Mouse (Mus musculus) kidney, postnatal 25 days (tissue): ENCODE data around the gene Srsf3.
"Not testable (repeated sequence)": the region's sequence is repeated elsewhere in the genome, so short reads cannot be mapped to it uniquely, and the experiment has no call there.

Experiments
- DNase-seq, 2 experiments: peaks; one replicate each; pipeline ENCODE4 v3.0.0; 2021; ENCODE audit warnings: mixed read lengths in 2 of 2

The Srsf3 gene

GRCm38 (mm10) chr17:29032274-29033069 lies at the start of gene Srsf3:
Srsf3 (plus strand) TSS chr17:29032628.
- peak; percentile 100 for DNase-seq

DNA sequence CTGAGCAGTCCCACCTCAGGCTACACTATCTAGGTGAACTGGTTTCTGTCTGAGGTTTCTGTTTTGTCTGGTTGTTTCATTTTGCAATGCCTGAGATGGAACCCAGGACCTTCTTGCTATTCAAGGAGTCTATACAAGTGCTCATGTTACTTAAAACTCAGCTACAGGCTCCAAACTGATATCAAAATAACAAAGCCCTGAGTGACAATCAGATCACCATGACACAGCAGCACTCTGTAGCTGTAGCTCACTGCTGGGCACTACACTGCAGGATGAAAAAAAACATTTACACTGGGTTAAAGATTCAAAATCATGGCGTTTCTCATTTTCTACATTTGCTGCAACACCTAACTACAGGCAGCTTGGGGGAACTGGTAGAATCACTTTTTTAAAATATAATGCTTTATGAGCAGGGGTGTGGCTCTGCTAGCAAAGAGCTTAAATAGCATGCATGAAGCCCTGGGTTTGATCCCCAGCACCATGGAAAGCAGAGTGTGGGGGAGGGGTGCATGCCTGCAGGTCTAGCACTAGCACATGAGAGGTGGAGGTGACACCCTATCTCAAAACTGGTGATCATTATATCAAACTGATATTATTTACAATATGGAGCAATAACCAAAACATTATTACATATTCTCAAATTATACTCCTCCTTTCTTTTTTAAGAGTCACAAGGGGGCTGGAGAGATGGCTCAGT lies 47.6 kb upstream of the Srsf3 start:
- DNase-seq: no peak

GRCm38 (mm10) chr17:28986833-28987232 lies 45.6 kb upstream of the Srsf3 start:
- DNase-seq: peak in 1 of 2 experiments; percentile 56

DNA sequence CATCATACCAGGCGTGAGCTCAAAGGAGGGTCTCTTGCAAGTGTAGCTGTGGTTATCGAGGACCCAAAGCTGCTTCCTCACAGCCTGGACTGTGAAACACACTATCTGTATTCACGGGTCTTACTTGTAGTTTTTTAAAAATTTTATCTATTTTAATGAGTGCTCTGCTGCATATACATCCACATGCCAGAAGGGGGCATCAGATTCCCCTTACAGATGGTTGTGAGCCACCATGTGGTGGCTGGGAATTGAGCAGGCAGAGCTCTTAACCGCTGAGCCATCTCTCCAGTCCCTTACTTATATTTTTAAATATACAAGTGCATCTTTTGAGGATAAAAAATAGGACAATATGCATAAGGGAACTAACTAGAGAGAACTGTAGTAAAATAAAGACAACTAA lies 44.7 kb upstream of the Srsf3 start:
- DNase-seq: peak in 1 of 2 experiments; percentile 37

DNA sequence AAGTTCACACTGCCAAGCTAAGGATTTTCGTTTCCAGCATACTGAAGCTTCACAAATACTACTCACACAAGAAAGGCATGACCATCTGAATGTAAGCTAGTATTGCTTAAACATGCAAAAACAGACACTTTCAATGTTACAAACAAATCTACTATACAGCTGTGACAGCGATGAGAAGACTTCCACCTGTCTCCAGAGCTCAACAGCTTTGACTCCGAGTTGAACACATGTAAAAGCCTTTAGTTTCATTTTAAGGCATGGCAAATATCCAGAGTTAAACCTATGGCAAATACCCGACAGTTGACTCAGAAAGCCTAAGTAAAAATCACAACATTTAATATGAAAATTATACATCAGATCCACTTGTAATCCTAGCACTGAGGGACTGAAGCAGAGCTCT lies 44.1 kb upstream of the Srsf3 start:
- no peak for DNase-seq

DNA sequence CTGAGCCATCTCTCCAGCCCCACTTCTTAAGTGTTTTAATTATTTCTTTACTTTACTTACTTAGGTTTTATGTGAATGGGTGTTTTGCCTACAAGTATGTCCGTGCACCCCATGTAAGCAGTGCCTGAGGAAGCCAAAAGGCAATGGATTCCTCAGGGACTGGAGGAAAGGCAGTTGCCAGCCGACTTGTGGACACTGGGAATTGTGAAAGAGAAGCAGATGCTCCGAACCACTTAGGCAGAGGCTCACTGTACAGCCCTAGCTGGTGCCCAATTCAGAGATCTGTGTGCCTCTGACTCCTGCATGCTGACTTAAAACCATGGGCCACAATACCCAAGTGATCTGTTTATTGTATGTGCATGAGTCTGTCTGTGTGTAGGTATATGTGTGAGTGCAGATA lies 43.4 kb upstream of the Srsf3 start:
- no peak for DNase-seq

GRCm38 (mm10) chr17:28990060-28990459 lies 42.4 kb upstream of the Srsf3 start:
- no peak for DNase-seq

DNA sequence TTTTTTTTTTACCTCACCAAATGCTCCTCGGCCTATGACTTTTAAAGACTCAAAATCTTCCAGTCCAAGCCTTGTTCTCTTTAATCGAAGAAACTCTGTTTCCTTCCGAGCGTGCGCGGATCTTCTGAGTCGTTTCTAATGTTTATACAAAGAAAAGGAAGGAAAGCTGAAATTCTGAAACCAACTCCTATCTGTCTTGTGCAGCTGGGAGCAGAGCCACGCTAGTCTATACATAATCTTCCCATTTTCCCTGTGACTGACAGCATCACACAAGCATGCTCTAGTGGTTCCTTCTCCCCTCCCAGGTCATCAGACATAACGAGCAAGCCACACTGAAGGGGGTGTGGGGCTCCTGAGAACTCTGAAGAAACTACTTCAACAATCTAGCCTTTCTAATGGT lies 41.1 kb upstream of the Srsf3 start:
- no peak for DNase-seq

GRCm38 (mm10) chr17:28992105-28992504 lies 40.3 kb upstream of the Srsf3 start:
- peak; percentile 79 to 87 for DNase-seq

DNA sequence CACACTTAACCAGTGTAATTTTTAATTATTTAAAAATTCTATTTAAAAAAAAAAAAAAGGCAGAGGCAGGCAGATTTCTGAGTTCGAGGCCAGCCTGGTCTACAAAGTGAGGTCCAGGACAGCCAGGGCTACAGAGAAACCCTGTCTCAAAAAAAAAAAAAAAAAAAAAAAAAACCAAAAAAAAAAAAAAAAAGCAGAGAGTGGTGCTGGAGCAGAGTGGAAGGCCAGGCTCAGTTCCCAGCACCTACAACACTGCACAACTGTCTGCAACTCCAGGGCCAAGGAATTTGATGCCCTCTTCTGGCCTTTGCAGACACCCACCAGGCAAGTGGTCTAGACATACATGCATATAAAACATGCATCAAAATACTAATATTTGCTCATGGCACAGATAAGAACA lies 39.4 kb upstream of the Srsf3 start:
- not testable (repeated sequence) for DNase-seq

DNA sequence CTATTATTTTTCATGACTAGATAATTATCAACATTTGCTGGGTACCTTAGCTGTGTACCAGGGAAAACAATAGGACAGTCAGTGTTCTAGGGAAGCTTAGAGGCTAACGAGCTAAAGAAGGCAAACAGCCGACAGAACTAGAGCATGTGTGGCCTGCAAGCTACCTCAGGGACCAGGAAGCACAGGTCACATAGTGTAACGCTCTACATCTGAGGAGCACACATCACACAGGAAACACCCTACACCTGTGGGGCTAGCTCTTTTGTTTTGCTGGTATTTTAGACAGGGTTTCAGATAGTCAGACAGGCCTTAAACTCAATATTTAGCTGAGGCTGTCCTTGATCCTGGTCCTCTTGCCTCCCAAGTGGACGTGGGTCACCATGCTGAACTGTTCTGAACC lies 37.8 kb upstream of the Srsf3 start:
- DNase-seq: no peak

DNA sequence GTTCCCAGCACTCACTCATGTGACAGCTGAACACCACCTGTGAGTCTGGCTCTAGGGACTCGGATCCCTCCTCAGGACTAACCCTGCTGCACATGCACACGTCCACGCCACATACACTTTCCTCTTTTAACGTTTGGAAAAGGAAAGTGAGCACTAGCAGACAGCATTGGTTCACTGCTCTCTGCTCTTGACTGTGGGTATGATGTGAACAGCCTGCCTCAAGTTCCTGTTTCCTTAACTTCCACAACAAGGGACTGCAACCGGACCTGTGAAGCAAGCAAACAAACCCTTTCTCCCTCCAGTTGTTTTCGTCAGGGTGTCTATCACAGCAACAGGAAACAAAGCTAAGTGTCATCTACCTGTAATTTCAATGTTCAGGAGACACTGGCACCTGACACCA lies 32.0 kb upstream of the Srsf3 start:
- no peak for DNase-seq

DNA sequence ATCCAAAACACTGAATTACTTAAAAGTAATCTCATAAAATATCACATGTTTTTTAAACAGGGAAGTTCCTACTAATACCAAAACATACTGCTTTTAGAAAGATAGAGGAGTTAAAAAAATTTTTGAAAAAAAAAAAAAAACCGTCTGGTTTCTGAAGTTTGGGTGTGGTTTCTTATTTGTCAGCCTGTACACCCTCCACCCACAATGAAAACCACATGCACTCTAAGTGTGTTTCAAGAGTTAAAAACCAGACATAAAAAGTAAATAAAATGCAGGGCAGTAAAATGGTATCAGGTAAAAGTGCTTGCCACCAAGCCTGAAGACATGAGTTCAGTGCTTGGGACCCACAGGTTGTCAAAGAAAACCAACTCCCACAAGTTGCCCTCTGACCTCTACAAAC lies 28.7 kb upstream of the Srsf3 start:
- DNase-seq: no peak

DNA sequence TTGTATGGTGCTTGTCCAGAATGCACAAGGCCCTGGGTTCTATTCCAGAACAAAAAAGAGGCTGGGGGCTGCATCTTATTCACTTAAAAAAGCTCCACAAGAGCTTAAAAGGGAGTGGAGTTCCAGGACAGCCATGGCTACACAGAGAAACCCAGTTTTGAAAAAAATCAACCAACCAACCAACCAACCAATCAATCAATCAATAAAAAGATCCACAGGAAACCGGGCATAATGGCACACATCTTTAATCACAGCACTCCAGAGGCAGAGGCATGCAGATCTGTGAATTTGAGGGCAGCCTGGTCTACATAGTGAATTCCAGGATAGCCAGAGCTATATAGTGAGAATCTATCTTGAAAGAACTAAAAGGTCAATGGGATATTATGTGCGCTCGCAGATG lies 27.4 kb upstream of the Srsf3 start:
- DNase-seq: no peak

DNA sequence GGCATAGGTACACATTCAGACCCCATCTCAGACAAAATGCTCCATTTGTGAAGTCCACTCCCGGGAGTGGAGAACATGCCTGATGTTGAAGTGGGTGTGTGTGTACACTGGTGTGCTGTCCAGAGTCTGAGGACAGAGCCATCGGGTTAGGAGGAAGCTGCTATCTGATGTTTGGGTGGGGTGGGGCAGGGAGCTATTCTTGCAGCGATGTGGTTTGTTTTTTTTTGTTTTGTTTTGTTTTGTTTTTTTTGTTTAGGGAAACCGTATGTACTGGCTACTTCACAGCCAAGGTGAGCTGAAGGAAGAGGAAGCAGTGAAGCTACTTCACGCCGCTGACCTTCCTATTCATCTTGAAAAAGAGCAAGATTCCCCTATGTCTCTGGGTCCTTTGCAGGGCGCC lies 25.6 kb upstream of the Srsf3 start:
- DNase-seq: peak in 1 of 2 experiments; percentile 37

GRCm38 (mm10) chr17:29007243-29007640 lies 25.2 kb upstream of the Srsf3 start:
- DNase-seq: no peak

DNA sequence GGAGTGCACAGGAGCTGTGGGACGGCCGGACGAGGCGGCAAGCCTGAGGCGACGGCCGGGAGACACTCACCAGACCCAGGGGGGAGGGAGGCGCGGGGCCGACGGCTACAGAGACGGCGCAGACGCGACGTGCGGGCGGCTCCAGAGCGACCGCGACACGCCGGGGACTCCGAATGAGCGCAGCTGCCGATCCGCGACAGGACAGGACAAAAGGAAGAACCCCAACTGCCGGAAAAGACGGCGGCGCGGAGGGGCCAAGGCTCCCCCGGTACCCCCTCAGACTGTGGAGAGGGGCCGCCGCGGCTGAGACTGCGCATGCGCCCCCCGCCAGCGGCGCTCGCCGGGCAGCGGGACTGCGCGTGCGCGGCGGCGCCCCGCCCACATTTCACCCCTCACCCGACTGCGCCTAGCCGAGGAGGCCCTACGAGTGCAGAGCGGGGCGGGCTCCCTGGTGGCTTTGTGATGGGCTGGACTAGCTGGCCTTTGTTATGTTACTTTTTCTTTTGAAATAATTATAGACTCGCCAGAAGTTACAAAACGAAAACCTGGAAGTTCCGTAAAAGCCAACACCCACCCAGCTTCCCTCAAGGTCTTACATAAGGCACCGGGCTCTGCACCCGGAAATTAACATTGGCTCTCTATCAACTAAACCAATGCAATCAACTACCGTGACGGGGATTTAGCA lies 24.6 kb upstream of the Srsf3 start, which contains the start of gene Stk38:
Stk38 (minus strand) TSS at position 355 of the 685 bp plus-strand sequence.
- peak; percentile 89 to 94 for DNase-seq

DNA sequence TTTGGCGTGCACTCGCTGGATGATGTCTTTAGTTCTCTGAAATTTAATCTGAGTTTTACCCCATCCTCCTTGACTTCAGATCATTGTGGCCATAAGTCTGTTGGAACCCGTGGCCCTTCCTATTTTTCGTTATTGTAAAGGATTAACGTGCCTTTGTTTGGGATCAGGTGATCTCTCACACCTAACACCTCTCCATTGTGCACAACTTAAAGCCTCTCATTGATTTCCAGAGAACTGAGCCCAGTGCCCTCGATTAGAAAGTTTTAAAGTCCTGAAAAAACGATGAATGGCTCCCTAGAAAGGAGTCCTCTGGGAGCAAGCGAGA lies 24.1 kb upstream of the Srsf3 start:
- DNase-seq: no peak

DNA sequence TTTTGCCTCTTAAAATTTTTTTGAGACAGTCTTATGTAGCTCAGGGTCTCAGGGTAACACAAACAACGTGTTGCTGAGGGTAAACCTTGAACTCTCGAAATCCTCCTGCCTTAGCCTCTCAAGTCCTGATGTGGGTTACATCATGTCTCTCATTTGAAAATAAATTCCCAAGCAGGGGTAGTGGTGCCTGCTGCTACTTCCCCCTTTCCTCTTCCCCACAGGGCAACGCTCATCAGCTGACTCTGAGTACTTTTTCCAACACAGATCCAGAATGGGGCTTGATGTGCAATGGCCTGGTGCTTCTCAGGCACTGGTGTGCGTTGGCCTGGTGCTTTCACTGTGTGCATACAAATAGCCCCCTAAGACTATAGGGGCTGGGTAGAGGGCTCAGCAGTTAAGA lies 23.2 kb upstream of the Srsf3 start:
- no peak for DNase-seq

DNA sequence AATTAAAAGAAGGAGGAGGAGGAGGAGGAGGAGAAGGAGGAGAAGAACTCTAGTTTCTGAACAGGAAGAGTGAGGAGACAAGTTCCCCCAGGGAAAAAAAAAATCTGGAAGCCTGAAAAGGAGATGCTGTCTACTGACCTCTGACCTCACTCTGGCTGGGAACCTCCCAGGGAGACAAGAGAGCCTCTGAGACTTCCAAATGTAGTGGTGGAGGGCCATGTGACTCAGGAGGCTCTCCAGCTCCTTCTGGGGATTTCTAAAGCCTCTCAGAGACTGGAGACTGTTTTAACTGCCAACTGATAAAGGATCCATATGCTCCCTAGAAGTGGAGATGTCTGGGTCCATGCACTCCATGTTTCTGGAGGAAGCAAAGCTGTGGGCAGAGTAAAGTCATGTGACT lies 18.2 kb upstream of the Srsf3 start:
- DNase-seq: no peak

- peak in 1 of 2 experiments; percentile 69 for DNase-seq
These were observed 16.8 kb upstream of the Srsf3 start for GRCm38 (mm10) chr17:29015638-29016037.

DNA sequence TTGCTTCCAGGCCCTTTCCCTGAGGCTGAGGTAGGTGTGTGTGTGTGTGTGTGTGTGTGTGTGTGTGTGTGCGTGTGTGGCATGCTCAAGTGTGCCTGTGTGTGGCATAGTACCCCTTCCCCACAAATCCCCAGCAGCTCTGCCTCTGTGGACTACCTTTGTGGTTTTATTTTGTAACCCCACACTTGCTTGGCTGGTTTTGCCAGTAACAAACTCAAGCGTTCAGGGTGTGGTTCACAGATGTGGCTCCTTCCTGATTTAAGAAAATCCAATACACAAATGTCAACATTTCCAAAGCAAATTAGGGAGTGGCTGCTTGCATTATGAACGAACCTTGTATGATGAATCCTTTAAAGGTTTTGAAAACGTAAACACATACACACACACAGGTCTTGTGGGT lies 15.7 kb upstream of the Srsf3 start:
- DNase-seq: no peak

- peak in 1 of 2 experiments; percentile 26 for DNase-seq
These were observed 14.0 kb upstream of the Srsf3 start for GRCm38 (mm10) chr17:29018292-29018984.
